Comparison of ENCODE assay signal across 12 mouse cellular contexts in the genomic region with DNA sequence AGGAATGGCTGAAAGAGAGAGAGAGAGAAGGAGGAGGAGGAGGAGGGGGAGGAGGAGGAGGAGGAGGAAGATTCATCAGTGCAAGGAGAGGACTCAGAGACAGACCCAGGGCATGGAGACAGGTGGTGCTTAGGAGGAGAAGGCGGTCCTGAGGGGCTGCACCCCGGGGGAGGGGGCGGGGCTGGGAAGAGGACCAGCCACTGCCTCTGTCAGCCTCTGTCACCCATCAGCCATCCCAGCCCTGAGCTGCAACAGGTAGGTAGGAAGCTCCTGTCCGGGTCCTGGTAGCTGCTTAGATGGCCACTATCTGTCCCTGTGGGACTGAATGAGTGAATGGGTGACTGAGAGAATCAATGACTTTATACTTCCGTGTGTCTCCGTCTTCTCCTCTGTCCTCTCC. TPM values are rescaled to one million over a fixed set of nuclear protein-coding genes. Genes with fewer than 3 reads are reported as not detected.
DNase-seq lines count a peak whose midpoint lies in the region; ATAC-seq and TF ChIP-seq lines count a peak whose summit lies in the region.
"Had no signal": no experiment of that assay in that cellular context is flagged by ENCODE, and none has a peak within 500 bp of the region (broad histone marks: within the 10 kb centered on the region; RNA-seq: fewer than 3 reads in every experiment).

No protein-coding gene starts in this region.

- no peak for ATAC-seq in heart, embryonic 13.5 days (ENCODE audit: extremely low read depth, insufficient number of reproducible peaks, low FRiP score, low TSS enrichment)
- no peak for ATAC-seq in midbrain, postnatal 0 days (ENCODE audit: low FRiP score)
- no peak for ATAC-seq in embryonic facial prominence, embryonic 14.5 days (ENCODE audit: low read depth)
- ATAC-seq in limb, embryonic 12.5 days (ENCODE audit: insufficient number of reproducible peaks, insufficient read depth, low FRiP score, low TSS enrichment, low read depth), result no peak
- ATAC-seq: liver, postnatal 0 days had no signal

- H3K9ac ChIP-seq in heart, embryonic 13.5 days, result peak overlapping the region; percentile 69
- H3K9ac ChIP-seq in midbrain, postnatal 0 days (replicated peaks; ENCODE audit: low read length, poor library complexity, severe bottlenecking), result no peak overlapping the region
- H3K9ac ChIP-seq in embryonic facial prominence, embryonic 14.5 days (ENCODE audit: low read depth, low read length), result no peak overlapping the region
- peak overlapping the region; percentile 31; the same call in 1 of the 2 replicates for H3K9ac ChIP-seq in limb, embryonic 12.5 days (replicated peaks)
- H3K9ac ChIP-seq: liver, postnatal 0 days had no signal

- peaks cover 55% of the 10 kb centered on the region for H3K4me1 ChIP-seq in heart, embryonic 13.5 days
- H3K4me1 ChIP-seq in midbrain, embryonic 10.5 days, result peaks cover 51% of the 10 kb centered on the region
- H3K4me1 ChIP-seq in midbrain, postnatal 0 days (ENCODE audit: insufficient read depth, low read length), result no peaks in the 10 kb centered on the region
- peaks cover 34% of the 10 kb centered on the region for H3K4me1 ChIP-seq in embryonic facial prominence, embryonic 14.5 days (ENCODE audit: control insufficient read depth, insufficient read depth, low read length)
- peaks cover 59% of the 10 kb centered on the region for H3K4me1 ChIP-seq in limb, embryonic 12.5 days (replicated peaks)

- H3K27me3 ChIP-seq in heart, embryonic 13.5 days (replicated peaks), result peaks cover 41% of the 10 kb centered on the region
- H3K27me3 ChIP-seq in midbrain, embryonic 10.5 days (ENCODE audit: low read depth, poor library complexity, severe bottlenecking), result peaks cover 57% of the 10 kb centered on the region
- 0 out of 2 replicates have a peak, but pooled peaks cover 8% of the 10 kb centered on the region for H3K27me3 ChIP-seq in midbrain, postnatal 0 days (ENCODE audit: insufficient read depth, low read length)
- no peaks in the 10 kb centered on the region for H3K27me3 ChIP-seq in embryonic facial prominence, embryonic 14.5 days (replicated peaks; ENCODE audit: control insufficient read depth, insufficient read depth, low read length)
- H3K27me3 ChIP-seq in limb, embryonic 12.5 days, result 0 out of 2 replicates have a peak, but pooled peaks cover 6% of the 10 kb centered on the region

- intact Hi-C loops in heart, postnatal 36 days (cut with DNase I), result no loop called here

- no peak for DNase-seq in heart, postnatal 36 days
- no peak for DNase-seq in midbrain, embryonic 10.5 days (ENCODE audit: low spot score)
- DNase-seq in midbrain, postnatal 0 days (ENCODE audit: low spot score), result no peak
- no peak for DNase-seq in embryonic facial prominence, embryonic 14.5 days (ENCODE audit: low spot score)
- DNase-seq in layer of hippocampus, adult 11-12 months (ENCODE audit: low spot score), result no peak
- DNase-seq in liver, result no peak
- DNase-seq: adrenal gland, postnatal 36 days; cerebellum, adult 18-20 months; kidney, postnatal 36 days; liver, postnatal 0 days had no signal

- H3K27ac ChIP-seq in heart, embryonic 13.5 days (replicated peaks), result no peak overlapping the region
- H3K27ac ChIP-seq in midbrain, embryonic 10.5 days (replicated peaks), result no peak overlapping the region
- H3K27ac ChIP-seq in midbrain, postnatal 0 days (ENCODE audit: low read depth, low read length), result no peak overlapping the region
- no peak overlapping the region; the same call in 1 of the 2 replicates for H3K27ac ChIP-seq in embryonic facial prominence, embryonic 14.5 days (replicated peaks; ENCODE audit: low read depth, low read length)
- H3K27ac ChIP-seq in limb, embryonic 12.5 days, result no peak overlapping the region

- no peaks in the 10 kb centered on the region for H3K9me3 ChIP-seq in heart, embryonic 13.5 days
- H3K9me3 ChIP-seq in midbrain, embryonic 10.5 days (replicated peaks), result 0 out of 2 replicates have a peak, but pooled peaks cover 4% of the 10 kb centered on the region
- H3K9me3 ChIP-seq in midbrain, postnatal 0 days (ENCODE audit: low read length), result no peaks in the 10 kb centered on the region
- no peaks in the 10 kb centered on the region for H3K9me3 ChIP-seq in embryonic facial prominence, embryonic 14.5 days (ENCODE audit: control insufficient read depth, low read length)
- no peaks in the 10 kb centered on the region for H3K9me3 ChIP-seq in limb, embryonic 12.5 days

- peak overlapping the region; percentile 35 for H3K4me3 ChIP-seq in heart, embryonic 13.5 days
- peak overlapping the region; percentile 45 for H3K4me3 ChIP-seq in midbrain, embryonic 10.5 days
- H3K4me3 ChIP-seq in midbrain, postnatal 0 days (ENCODE audit: low read depth, low read length), result no peak overlapping the region
- peak overlapping the region; percentile 26; the same call in 1 of the 2 replicates for H3K4me3 ChIP-seq in embryonic facial prominence, embryonic 14.5 days (ENCODE audit: low read depth, low read length)
- H3K4me3 ChIP-seq in limb, embryonic 12.5 days (replicated peaks), result peak overlapping the region; percentile 26

- no peak for TF ChIP-seq CTCF in midbrain, postnatal 0 days (IDR thresholded peaks at IDR 0.05)

- 7% methylated on average over 6 of the region's 6 CpGs for WGBS in heart, embryonic 13.5 days
- 9% methylated on average over 5 of the region's 6 CpGs for WGBS in midbrain, embryonic 10.5 days
- WGBS in midbrain, postnatal 0 days, result 9% methylated on average over 5 of the region's 6 CpGs
- WGBS in embryonic facial prominence, embryonic 14.5 days, result 5% methylated on average over 6 of the region's 6 CpGs
- whole genome bisulfite sequencing in limb, embryonic 12.5 days, result 9% methylated on average over 6 of the region's 6 CpGs

- H3K36me3 ChIP-seq in heart, embryonic 13.5 days, result peaks cover 12% of the 10 kb centered on the region
- no peaks in the 10 kb centered on the region for H3K36me3 ChIP-seq in midbrain, embryonic 10.5 days
- H3K36me3 ChIP-seq in midbrain, postnatal 0 days (ENCODE audit: insufficient read depth, low read length), result no peaks in the 10 kb centered on the region
- no peaks in the 10 kb centered on the region for H3K36me3 ChIP-seq in embryonic facial prominence, embryonic 14.5 days (ENCODE audit: control insufficient read depth, insufficient read depth, low read length)
- peaks cover 9% of the 10 kb centered on the region; the same call in 1 of the 2 replicates for H3K36me3 ChIP-seq in limb, embryonic 12.5 days

- H3K4me2 ChIP-seq in heart, embryonic 13.5 days, result peak overlapping the region; percentile 72
- H3K4me2 ChIP-seq in midbrain, postnatal 0 days (ENCODE audit: low read depth, low read length, poor library complexity, severe bottlenecking), result no peak overlapping the region
- H3K4me2 ChIP-seq in embryonic facial prominence, embryonic 14.5 days (ENCODE audit: low read depth, low read length), result peak overlapping the region; percentile 64
- peak overlapping the region; percentile 68 for H3K4me2 ChIP-seq in limb, embryonic 12.5 days

RNA-seq across cellular contexts. Expression of a gene that starts 2.0 kb away (rescaled TPM):
- 4.5 and 4.9 TPM in 2 replicates for polyA plus RNA-seq in heart, embryonic 13.5 days (2015; fragmentation: Nextera tagmentation; extraction: Ambion mirVana)
- 1 to 10 TPM in 1 of 2 experiments, under 1 TPM in 1; 0.54 to 1.3 TPM for total RNA-seq in heart, postnatal 36 days (2021)
- polyA plus RNA-seq in midbrain, embryonic 10.5 days (2016; fragmentation: Nextera tagmentation; extraction: Ambion mirVana), result 5.4 and 8.5 TPM in 2 replicates
- total RNA-seq in midbrain, postnatal 0 days (2014; rRNA removed), result 1.9 and 5.2 TPM in 2 replicates
- 12.3 and 15.9 TPM in 2 replicates for polyA plus RNA-seq in midbrain, postnatal 0 days (2015; fragmentation: Nextera tagmentation; extraction: Ambion mirVana)
- polyA plus RNA-seq in embryonic facial prominence, embryonic 14.5 days (2014; fragmentation: Nextera tagmentation; extraction: Ambion mirVana), result 27.0 and 29.1 TPM in 2 replicates
- polyA plus RNA-seq in limb, embryonic 12.5 days (2016; fragmentation: Nextera tagmentation; extraction: Ambion mirVana), result 13.2 and 16.2 TPM in 2 replicates

RNA-seq across cellular contexts. Expression of a gene that starts 12.7 kb away (rescaled TPM):
- polyA plus RNA-seq in heart, embryonic 13.5 days (2015; fragmentation: Nextera tagmentation; extraction: Ambion mirVana), result 0.32 and 0.59 TPM in 2 replicates
- 1 to 10 TPM; 2.9 TPM for total RNA-seq in heart, postnatal 36 days (2021)
- polyA plus RNA-seq in midbrain, embryonic 10.5 days (2016; fragmentation: Nextera tagmentation; extraction: Ambion mirVana), result 0.17 and 0.56 TPM in 2 replicates
- total RNA-seq in midbrain, postnatal 0 days (2014; rRNA removed), result 0.11 and 0.14 TPM in 2 replicates
- 0.11 TPM in 1 of 2 replicates, not detected in the other for polyA plus RNA-seq in midbrain, postnatal 0 days (2015; fragmentation: Nextera tagmentation; extraction: Ambion mirVana)
- 1.8 and 1.9 TPM in 2 replicates for polyA plus RNA-seq in embryonic facial prominence, embryonic 14.5 days (2014; fragmentation: Nextera tagmentation; extraction: Ambion mirVana)
- 0.96 and 1.1 TPM in 2 replicates for polyA plus RNA-seq in limb, embryonic 12.5 days (2016; fragmentation: Nextera tagmentation; extraction: Ambion mirVana)

RNA-seq across cellular contexts. Expression of a gene that starts 18.5 kb away (rescaled TPM):
- 4.6 and 4.7 TPM in 2 replicates for polyA plus RNA-seq in heart, embryonic 13.5 days (2015; fragmentation: Nextera tagmentation; extraction: Ambion mirVana)
- total RNA-seq in heart, postnatal 36 days (2021), result 10 to 100 TPM; 11.2 to 11.7 TPM
- 1.9 and 2.2 TPM in 2 replicates for polyA plus RNA-seq in midbrain, embryonic 10.5 days (2016; fragmentation: Nextera tagmentation; extraction: Ambion mirVana)
- 86.0 and 107 TPM in 2 replicates for total RNA-seq in midbrain, postnatal 0 days (2014; rRNA removed)
- 7.5 and 7.7 TPM in 2 replicates for polyA plus RNA-seq in midbrain, postnatal 0 days (2015; fragmentation: Nextera tagmentation; extraction: Ambion mirVana)
- polyA plus RNA-seq in embryonic facial prominence, embryonic 14.5 days (2014; fragmentation: Nextera tagmentation; extraction: Ambion mirVana), result 7.2 and 7.6 TPM in 2 replicates
- polyA plus RNA-seq in limb, embryonic 12.5 days (2016; fragmentation: Nextera tagmentation; extraction: Ambion mirVana), result 9.8 and 12.5 TPM in 2 replicates

RNA-seq across cellular contexts. Expression of a gene that starts 30.3 kb away (rescaled TPM):
- 85.5 and 101 TPM in 2 replicates for polyA plus RNA-seq in heart, embryonic 13.5 days (2015; fragmentation: Nextera tagmentation; extraction: Ambion mirVana)
- 100 to 1,000 TPM; 182 to 193 TPM for total RNA-seq in heart, postnatal 36 days (2021)
- polyA plus RNA-seq in midbrain, embryonic 10.5 days (2016; fragmentation: Nextera tagmentation; extraction: Ambion mirVana), result 174 and 180 TPM in 2 replicates
- 1,835 and 1,985 TPM in 2 replicates for total RNA-seq in midbrain, postnatal 0 days (2014; rRNA removed)
- polyA plus RNA-seq in midbrain, postnatal 0 days (2015; fragmentation: Nextera tagmentation; extraction: Ambion mirVana), result 467 and 471 TPM in 2 replicates
- 164 and 189 TPM in 2 replicates for polyA plus RNA-seq in embryonic facial prominence, embryonic 14.5 days (2014; fragmentation: Nextera tagmentation; extraction: Ambion mirVana)
- polyA plus RNA-seq in limb, embryonic 12.5 days (2016; fragmentation: Nextera tagmentation; extraction: Ambion mirVana), result 108 and 123 TPM in 2 replicates

RNA-seq across cellular contexts. Expression of a gene that starts 50.9 kb away (rescaled TPM):
- polyA plus RNA-seq in heart, embryonic 13.5 days (2015; fragmentation: Nextera tagmentation; extraction: Ambion mirVana), result 4.0 and 4.1 TPM in 2 replicates
- total RNA-seq in heart, postnatal 36 days (2021), result 1 to 10 TPM; 3.4 to 3.9 TPM
- 4.1 and 11.7 TPM in 2 replicates for polyA plus RNA-seq in midbrain, embryonic 10.5 days (2016; fragmentation: Nextera tagmentation; extraction: Ambion mirVana)
- 155 and 174 TPM in 2 replicates for total RNA-seq in midbrain, postnatal 0 days (2014; rRNA removed)
- polyA plus RNA-seq in midbrain, postnatal 0 days (2015; fragmentation: Nextera tagmentation; extraction: Ambion mirVana), result 180 and 187 TPM in 2 replicates
- polyA plus RNA-seq in embryonic facial prominence, embryonic 14.5 days (2014; fragmentation: Nextera tagmentation; extraction: Ambion mirVana), result 20.9 and 21.9 TPM in 2 replicates
- polyA plus RNA-seq in limb, embryonic 12.5 days (2016; fragmentation: Nextera tagmentation; extraction: Ambion mirVana), result 16.6 and 16.9 TPM in 2 replicates

Comparison
In these comparisons a context has a peak if more than half of its experiments do, and no peak if none do; other contexts are left out.
1. H3K9ac ChIP-seq: peak in heart, embryonic 13.5 days (single experiment) and limb, embryonic 12.5 days (single experiment); none in midbrain, postnatal 0 days (single experiment) and embryonic facial prominence, embryonic 14.5 days (single experiment).